Mouse (Mus musculus): ENCODE measurements around the gene Mdfic.

GRCm38 (mm10) chr6:15789523-15790500, 69.4 kb downstream of the Mdfic start:
- peak; percentile 63; the same call in 1 of the 2 replicates for TF ChIP-seq CTCF (IDR thresholded peaks at IDR 0.05; ENCODE audit: insufficient read depth, low read depth, low read length)
- no peak for TF ChIP-seq POLR2A (IDR thresholded peaks at IDR 0.05; ENCODE audit: insufficient read depth, low read depth, low read length)

All from olfactory bulb, adult 2 months (tissue).